Mouse (Mus musculus): ENCODE measurements around the gene Eef1g. TPM values are rescaled to one million over a fixed set of nuclear protein-coding genes. Genes with fewer than 3 reads are reported as not detected.

Eef1g gene
- total and polyA plus RNA-seq, 2 experiments from 2014 or later, result 269 to 524 TPM

GRCm38 (mm10) chr19:8990432-8991102 lies 23.7 kb downstream of the Eef1g start:
- TF ChIP-seq CTCF (IDR thresholded peaks at IDR 0.05; ENCODE audit: low read depth), result no peak
- Histone ChIP-seq H3K27me3 (ENCODE audit: insufficient read depth, low read length) (peaks cover 15% of the 10 kb centered on the region), H3K27ac (ENCODE audit: low read depth, low read length) (no peak overlapping the region), H3K4me2 (ENCODE audit: low read depth) (peak overlapping the region; percentile 69), H3K4me3 (ENCODE audit: low read depth, low read length) (peak overlapping the region; percentile 41), H3K4me1 (ENCODE audit: insufficient read depth) (peaks cover 13% of the 10 kb centered on the region), H3K9me3 (ENCODE audit: low read length) (no peaks in the 10 kb centered on the region), H3K36me3 (ENCODE audit: insufficient read depth) (no peaks in the 10 kb centered on the region), H3K9ac (no peak overlapping the region)
- WGBS, result 21% methylated on average over 15 of the region's 15 CpGs
- ATAC-seq (peak; percentile 33), DNase-seq (no peak)

- no peak overlapping the region for H3K4me2 ChIP-seq (ENCODE audit: low read depth)
- no peak for TF ChIP-seq CTCF (IDR thresholded peaks at IDR 0.05; ENCODE audit: low read depth)
- no peak for DNase-seq
- peaks cover 15% of the 10 kb centered on the region for H3K27me3 ChIP-seq (ENCODE audit: insufficient read depth, low read length)
- H3K9me3 ChIP-seq (ENCODE audit: low read length), result no peaks in the 10 kb centered on the region
- no peak for ATAC-seq
- no peak overlapping the region for H3K9ac ChIP-seq
- H3K27ac ChIP-seq (ENCODE audit: low read depth, low read length), result no peak overlapping the region
- H3K4me1 ChIP-seq (ENCODE audit: insufficient read depth), result peaks cover 13% of the 10 kb centered on the region
- H3K4me3 ChIP-seq (ENCODE audit: low read depth, low read length), result no peak overlapping the region
- H3K36me3 ChIP-seq (ENCODE audit: insufficient read depth), result no peaks in the 10 kb centered on the region
- 72% methylated on average over 4 of the region's 4 CpGs for WGBS
Observed at GRCm38 (mm10) chr19:8991245-8991870, 24.5 kb downstream of the Eef1g start.

- peaks cover 13% of the 10 kb centered on the region for H3K4me1 ChIP-seq (ENCODE audit: insufficient read depth)
- DNase-seq (no peak), ATAC-seq (no peak)
- 81% methylated on average over 13 of the region's 13 CpGs for WGBS
- H3K9me3 ChIP-seq (ENCODE audit: low read length), result no peaks in the 10 kb centered on the region
- peaks cover 15% of the 10 kb centered on the region for H3K27me3 ChIP-seq (ENCODE audit: insufficient read depth, low read length)
- no peak for TF ChIP-seq CTCF (IDR thresholded peaks at IDR 0.05; ENCODE audit: low read depth)
- no peak overlapping the region for H3K4me2 ChIP-seq (ENCODE audit: low read depth)
- H3K36me3 ChIP-seq (ENCODE audit: insufficient read depth), result no peaks in the 10 kb centered on the region
- no peak overlapping the region for H3K4me3 ChIP-seq (ENCODE audit: low read depth, low read length)
- no peak overlapping the region for H3K27ac ChIP-seq (ENCODE audit: low read depth, low read length)
- H3K9ac ChIP-seq, result no peak overlapping the region
Observed at GRCm38 (mm10) chr19:8991871-8992735, 25.3 kb downstream of the Eef1g start.

GRCm38 (mm10) chr19:8992769-8993624 lies 26.2 kb downstream of the Eef1g start:
- 38% methylated on average over 12 of the region's 12 CpGs for WGBS
- Histone ChIP-seq H3K9me3 (ENCODE audit: low read length) (no peaks in the 10 kb centered on the region), H3K4me2 (ENCODE audit: low read depth) (no peak overlapping the region), H3K36me3 (ENCODE audit: insufficient read depth) (no peaks in the 10 kb centered on the region), H3K4me1 (ENCODE audit: insufficient read depth) (peaks cover 13% of the 10 kb centered on the region), H3K27ac (ENCODE audit: low read depth, low read length) (no peak overlapping the region), H3K4me3 (ENCODE audit: low read depth, low read length) (no peak overlapping the region), H3K9ac (no peak overlapping the region), H3K27me3 (ENCODE audit: insufficient read depth, low read length) (peaks cover 15% of the 10 kb centered on the region)
- DNase-seq (peak; percentile 69), ATAC-seq (peak; percentile 71)
- peak; percentile 75 for TF ChIP-seq CTCF (IDR thresholded peaks at IDR 0.05; ENCODE audit: low read depth)

- Histone ChIP-seq H3K9me3 (ENCODE audit: low read length) (no peaks in the 10 kb centered on the region), H3K27ac (ENCODE audit: low read depth, low read length) (no peak overlapping the region), H3K36me3 (ENCODE audit: insufficient read depth) (no peaks in the 10 kb centered on the region), H3K4me2 (ENCODE audit: low read depth) (no peak overlapping the region), H3K4me1 (ENCODE audit: insufficient read depth) (peaks cover 13% of the 10 kb centered on the region), H3K4me3 (ENCODE audit: low read depth, low read length) (no peak overlapping the region), H3K27me3 (ENCODE audit: insufficient read depth, low read length) (peaks cover 15% of the 10 kb centered on the region), H3K9ac (no peak overlapping the region)
- ATAC-seq (no peak), DNase-seq (no peak)
- WGBS, result 58% methylated on average over 2 of the region's 2 CpGs
- TF ChIP-seq CTCF (IDR thresholded peaks at IDR 0.05; ENCODE audit: low read depth), result no peak
Observed at GRCm38 (mm10) chr19:8993625-8993912, 26.7 kb downstream of the Eef1g start.

- no peak for ATAC-seq
- H3K4me1 ChIP-seq (ENCODE audit: insufficient read depth), result 0 out of 2 replicates have a peak, but pooled peaks cover 5% of the 10 kb centered on the region
- no peak overlapping the region for H3K4me3 ChIP-seq (ENCODE audit: low read depth, low read length)
- no peaks in the 10 kb centered on the region for H3K9me3 ChIP-seq (ENCODE audit: low read length)
- no peak overlapping the region for H3K9ac ChIP-seq
- H3K27me3 ChIP-seq (ENCODE audit: insufficient read depth, low read length), result peaks cover 5% of the 10 kb centered on the region; the same call in 1 of the 2 replicates
- 78% methylated on average over 10 of the region's 10 CpGs for WGBS
- no peak for DNase-seq
- no peak overlapping the region for H3K27ac ChIP-seq (ENCODE audit: low read depth, low read length)
- H3K36me3 ChIP-seq (ENCODE audit: insufficient read depth), result no peaks in the 10 kb centered on the region
- no peak overlapping the region for H3K4me2 ChIP-seq (ENCODE audit: low read depth)
- no peak for TF ChIP-seq CTCF (IDR thresholded peaks at IDR 0.05; ENCODE audit: low read depth)
Observed at GRCm38 (mm10) chr19:8994813-8995607, 28.2 kb downstream of the Eef1g start.
